Mouse (Mus musculus) heart, postnatal 0 days (tissue): ENCODE results near the gene Sema3b. TPM values are rescaled to one million over a fixed set of nuclear protein-coding genes. Genes with fewer than 3 reads are reported as not detected.
A peak's percentile ranks its signal among the peaks of the same experiment; 100 is the strongest.

Source experiments
- ATAC-seq: fragments of 200-750 bp; cut with Nextera tagmentation; 2 replicates; pipeline ENCODE4 v1.8.0; 2017; ENCODE audit warnings: low read depth, moderate number of reproducible peaks, moderate library complexity; ENCODE audit not compliant: insufficient read depth
- DNase-seq: peaks from one replicate; pipeline ENCODE4 v3.0.0-alpha.2; 2016; ENCODE audit warnings: low spot score
- H3K27ac ChIP-seq: fragments of 300-500 bp; sonication (generic); 2 replicates; pipeline ENCODE4 v1.5.1; 2014; ENCODE audit warnings: low read depth, mild to moderate bottlenecking
- H3K27me3 ChIP-seq: fragments of 300-500 bp; sonication (generic); 2 replicates; pipeline ENCODE4 v1.6.1; 2014; ENCODE audit warnings: low read length, mixed read lengths; ENCODE audit not compliant: control insufficient read depth, insufficient read depth
- H3K36me3 ChIP-seq: fragments of 300-500 bp; sonication (generic); replicated peaks from 2 replicates; pipeline ENCODE4 v1.6.1; 2014; ENCODE audit warnings: low read length, mixed read lengths; ENCODE audit not compliant: control insufficient read depth, insufficient read depth
- H3K4me1 ChIP-seq: fragments of 300-500 bp; sonication (generic); 2 replicates; pipeline ENCODE4 v1.6.1; 2014; ENCODE audit warnings: antibody characterized with exemption; ENCODE audit not compliant: control insufficient read depth, insufficient read depth
- H3K4me2 ChIP-seq: fragments of 300-500 bp; sonication (generic); 2 replicates; pipeline ENCODE4 v1.6.1; 2014; ENCODE audit warnings: low read depth, mild to moderate bottlenecking, low read length, moderate library complexity
- H3K4me3 ChIP-seq: fragments of 300-500 bp; sonication (generic); 2 replicates; pipeline ENCODE4 v1.5.1; 2014; ENCODE audit warnings: low read depth, low read length
- H3K9ac ChIP-seq: fragments of 300-500 bp; sonication (generic); replicated peaks from 2 replicates; pipeline ENCODE4 v1.6.1; 2014; ENCODE audit warnings: low read depth, low read length, mixed read lengths
- H3K9me3 ChIP-seq: fragments of 300-500 bp; sonication (generic); replicated peaks from 2 replicates; pipeline ENCODE4 v1.6.1; 2016; ENCODE audit warnings: low read length; ENCODE audit not compliant: control insufficient read depth
- CTCF ChIP-seq: IDR thresholded peaks from 2 replicates; pipeline ENCODE4 v1.5.1; 2016; ENCODE audit warnings: antibody characterized with exemption, control low read depth, low read depth
- EP300 ChIP-seq: IDR thresholded peaks from 2 replicates; pipeline ENCODE4 v1.6.1; 2016; ENCODE audit warnings: antibody characterized with exemption, low read depth
- WGBS: fragments of 180-500 bp; shearing (Covaris S2); extraction: QIAGEN DNeasy Blood & Tissue Kit; methylation state at CpG from one replicate; pipeline ENCODE4 v1.1.7; 2014; 5-methylcytosine and 5-hydroxymethylcytosine counted together
- polyA plus RNA-seq: library from polyadenylated mRNA; unstranded; fragments of >200 nt; fragmentation: Nextera tagmentation; extraction: Ambion mirVana; gene quantifications from 2 replicates; pipeline ENCODE4 v1.2.1, GENCODE M21; 2015
- total RNA-seq: library from RNA; depleted of rRNA; stranded (reverse); fragments of >200 nt; gene quantifications from 2 replicates; pipeline ENCODE4 v1.2.3, GENCODE M21; 2014; ENCODE audit warnings: low replicate concordance

Sema3b gene
- total and polyA plus RNA-seq, 2 experiments from 2014 or later, result 8.9 to 34.9 TPM

DNA sequence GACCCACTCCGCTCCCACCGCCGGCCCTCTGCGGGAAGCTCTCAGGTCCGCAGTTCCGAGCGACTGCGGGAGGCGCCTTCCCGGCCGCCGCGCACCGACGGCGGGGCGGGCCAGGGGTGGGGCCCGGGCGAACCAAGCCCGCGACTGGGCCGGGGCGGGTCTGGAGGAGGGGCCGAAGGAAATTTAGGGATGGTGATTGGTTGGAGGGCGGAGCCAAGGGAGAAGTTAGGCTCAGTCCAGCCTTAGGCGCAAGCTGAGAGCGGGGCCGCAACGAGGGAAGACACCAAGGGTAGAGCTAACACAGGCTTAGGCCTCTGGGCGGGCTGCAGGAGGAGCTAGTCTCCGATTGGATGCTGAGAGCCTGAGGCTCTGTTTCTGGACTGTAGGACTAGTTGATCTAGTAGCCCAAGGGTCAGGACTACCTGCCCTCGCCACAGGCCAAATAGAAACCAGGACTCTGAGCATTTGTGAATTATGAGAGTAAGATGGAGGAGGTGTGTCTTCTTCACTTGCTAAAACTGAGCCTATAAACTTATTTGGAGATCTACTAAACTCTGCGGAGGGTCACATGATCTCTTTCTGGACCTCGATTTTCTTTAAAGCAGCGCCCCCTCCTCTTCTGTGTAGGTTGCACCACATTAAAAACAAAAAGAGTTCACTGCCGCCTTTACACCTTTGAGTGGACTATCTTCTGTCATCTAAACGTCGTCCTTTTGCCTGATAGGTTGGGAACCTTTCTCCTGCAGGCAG is 26.4 kb upstream of the Sema3b start, which contains the start of gene Gnai2:
Gene Gnai2, minus strand, starts transcription at position 89 of the 750 bp plus-strand sequence.
- peak within 1 kb of the TSS; percentile 94 for H3K27ac ChIP-seq
- H3K4me1 ChIP-seq, result peaks cover 19% of the 10 kb centered on the region
- TF ChIP-seq CTCF, result no peak
- no peak for TF ChIP-seq EP300
- peak within 1 kb of the TSS; percentile 89 for H3K9ac ChIP-seq
- H3K4me2 ChIP-seq, result peak within 1 kb of the TSS; percentile 80
- H3K4me3 ChIP-seq, result peak within 1 kb of the TSS; percentile 85
- peak; percentile 99 for DNase-seq
- peak; percentile 93 for ATAC-seq
- 0 out of 2 replicates have a peak, but pooled peaks cover 6% of the 10 kb centered on the region for H3K36me3 ChIP-seq
- 4% methylated on average over 38 of the region's 38 CpGs for WGBS
- no peaks in the 10 kb centered on the region for H3K9me3 ChIP-seq
- H3K27me3 ChIP-seq, result no peaks in the 10 kb centered on the region

DNA sequence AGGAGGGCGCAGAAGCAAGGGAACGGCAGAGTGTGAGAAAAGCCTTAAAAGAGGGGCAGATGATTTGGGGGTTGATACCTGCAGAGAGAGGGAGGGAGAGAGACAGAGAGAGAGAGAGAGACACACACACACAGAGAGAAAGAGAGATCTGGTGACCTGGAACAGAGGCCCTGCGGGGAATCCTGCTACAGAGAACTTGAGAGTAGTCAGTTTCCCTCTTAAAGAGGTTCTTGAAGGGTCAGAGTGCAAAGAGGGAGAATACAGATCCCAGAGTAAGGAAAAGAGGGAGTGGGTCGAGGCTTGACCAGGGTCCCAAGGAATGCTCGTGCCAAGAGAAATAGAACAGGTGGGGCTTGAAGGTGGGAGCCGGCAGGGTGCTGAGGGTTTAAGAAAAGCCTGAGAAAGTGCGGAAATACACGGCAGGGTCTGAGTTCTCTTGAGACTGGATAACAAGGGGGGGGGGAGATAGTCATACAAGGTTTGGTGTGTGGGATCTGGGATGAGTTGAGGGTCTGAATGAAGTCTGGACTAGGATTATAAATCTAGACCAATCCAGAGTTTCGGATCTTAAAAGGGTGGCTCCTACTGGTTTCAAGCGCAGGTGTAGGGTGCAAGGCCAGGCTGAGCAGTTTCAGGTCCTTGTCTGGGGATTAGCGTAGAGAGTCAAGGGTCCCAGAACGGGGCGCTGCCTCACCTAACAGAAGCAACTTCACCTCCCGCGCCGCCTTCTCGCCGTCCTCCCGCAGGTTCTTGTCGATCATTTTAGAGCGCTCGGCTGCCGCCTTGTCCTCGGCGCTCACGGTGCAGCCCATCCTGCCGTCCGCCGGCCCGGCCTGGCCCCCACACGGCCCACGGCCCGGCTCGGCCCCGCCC is 25.6 kb upstream of the Sema3b start:
- ATAC-seq (no peak), DNase-seq (no peak)
- peak overlapping the region; percentile 85 for H3K4me3 ChIP-seq
- H3K4me1 ChIP-seq, result peaks cover 27% of the 10 kb centered on the region
- TF ChIP-seq CTCF (no peak), EP300 (no peak)
- no peaks in the 10 kb centered on the region for H3K9me3 ChIP-seq
- peak overlapping the region; percentile 89 for H3K9ac ChIP-seq
- H3K27ac ChIP-seq, result peak overlapping the region; percentile 94
- peak overlapping the region; percentile 80 for H3K4me2 ChIP-seq
- WGBS, result under 1% methylated on average over 35 of the region's 35 CpGs
- H3K36me3 ChIP-seq, result 0 out of 2 replicates have a peak, but pooled peaks cover 6% of the 10 kb centered on the region
- no peaks in the 10 kb centered on the region for H3K27me3 ChIP-seq

DNA sequence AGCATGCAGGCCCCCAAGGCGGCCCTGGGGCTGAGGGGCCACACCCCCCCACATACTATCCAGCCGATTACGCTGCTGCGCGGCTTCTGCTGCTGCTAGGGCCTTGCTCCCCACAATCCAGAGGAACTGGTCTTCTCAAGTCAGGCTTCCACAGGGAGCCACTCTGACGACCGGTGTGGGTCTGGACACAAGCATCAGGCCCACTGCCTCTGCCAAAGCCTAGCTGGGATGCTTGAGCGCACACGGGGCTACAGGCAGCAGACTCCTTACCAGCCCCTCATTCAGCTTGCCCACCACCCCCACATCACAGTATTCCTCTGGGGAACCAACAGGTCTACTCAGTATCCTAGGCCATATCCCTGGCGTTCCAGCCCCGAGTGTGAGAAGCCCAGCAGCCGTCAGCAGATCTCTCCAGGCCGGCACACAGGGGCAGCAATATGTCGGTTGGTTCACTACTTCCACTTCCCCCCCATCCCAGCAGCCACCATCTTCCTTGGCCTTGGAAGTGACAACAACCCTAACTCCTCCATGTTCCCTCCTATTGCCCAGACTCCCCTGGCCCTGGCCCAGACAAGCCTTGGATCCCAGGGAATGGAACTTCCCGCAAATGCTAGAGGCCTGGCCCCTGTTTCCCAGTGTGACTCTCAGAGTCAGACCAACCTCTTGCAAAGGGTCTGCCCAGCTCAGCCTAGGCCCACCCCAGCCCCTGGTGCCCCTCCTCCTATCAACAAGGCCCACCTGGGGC is 24.8 kb upstream of the Sema3b start:
- under 1% methylated on average over 15 of the region's 15 CpGs for WGBS
- ATAC-seq, result peak; percentile 5; the same call in 1 of the 2 replicates
- Histone ChIP-seq H3K4me2 (peak overlapping the region; percentile 80), H3K4me1 (peaks cover 33% of the 10 kb centered on the region), H3K27me3 (no peaks in the 10 kb centered on the region), H3K9ac (peak overlapping the region; percentile 89), H3K4me3 (peak overlapping the region; percentile 85), H3K27ac (peak overlapping the region; percentile 94), H3K36me3 (0 out of 2 replicates have a peak, but pooled peaks cover 6% of the 10 kb centered on the region), H3K9me3 (no peaks in the 10 kb centered on the region)
- no peak for TF ChIP-seq CTCF
- no peak for TF ChIP-seq EP300
- no peak for DNase-seq

GRCm38 (mm10) chr9:107633091-107633660 is 24.1 kb upstream of the Sema3b start:
- Histone ChIP-seq H3K4me2 (peak overlapping the region; percentile 80), H3K4me3 (peak overlapping the region; percentile 85), H3K27me3 (no peaks in the 10 kb centered on the region), H3K27ac (peak overlapping the region; percentile 94), H3K36me3 (0 out of 2 replicates have a peak, but pooled peaks cover 6% of the 10 kb centered on the region), H3K4me1 (peaks cover 38% of the 10 kb centered on the region), H3K9ac (peak overlapping the region; percentile 89), H3K9me3 (no peaks in the 10 kb centered on the region)
- no peak for TF ChIP-seq CTCF
- TF ChIP-seq EP300, result no peak; the same call in 1 of the 2 replicates
- WGBS, result 2% methylated on average over 33 of the region's 33 CpGs
- DNase-seq, result peak; percentile 88
- peak; percentile 45 for ATAC-seq

DNA sequence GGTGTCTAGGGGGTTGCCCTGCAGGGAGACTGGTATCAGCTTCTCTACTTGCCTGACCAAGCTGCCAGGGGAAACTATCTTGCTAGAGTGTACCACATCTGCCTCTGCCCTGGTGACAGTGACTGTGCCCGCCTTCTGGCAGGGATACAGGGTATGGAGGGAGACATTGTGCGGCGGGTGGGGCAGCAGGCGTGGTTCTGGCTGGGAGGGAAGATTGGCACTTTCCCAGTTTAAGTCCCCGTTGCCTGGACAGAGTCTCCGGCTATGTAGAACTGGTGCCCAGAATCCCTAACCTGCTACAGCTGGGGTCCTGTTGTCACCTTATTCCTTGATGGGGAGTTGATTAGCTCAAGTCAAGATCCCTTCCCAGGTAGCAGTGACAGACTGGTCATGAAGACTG is 23.4 kb upstream of the Sema3b start:
- ATAC-seq (no peak), DNase-seq (peak; percentile 65)
- Histone ChIP-seq H3K9ac (peak overlapping the region; percentile 89), H3K9me3 (no peaks in the 10 kb centered on the region), H3K27me3 (no peaks in the 10 kb centered on the region), H3K4me3 (peak overlapping the region; percentile 85), H3K4me2 (peak overlapping the region; percentile 80), H3K27ac (peak overlapping the region; percentile 94), H3K4me1 (peaks cover 45% of the 10 kb centered on the region), H3K36me3 (0 out of 2 replicates have a peak, but pooled peaks cover 6% of the 10 kb centered on the region)
- WGBS, result 8% methylated on average over 6 of the region's 6 CpGs
- no peak for TF ChIP-seq CTCF
